Mouse (Mus musculus) heart, adult 2 months (tissue): ENCODE data around the gene Ipo11. TPM values are rescaled to one million over a fixed set of nuclear protein-coding genes. Genes with fewer than 3 reads are reported as not detected.
A peak's percentile ranks its signal among the peaks of the same experiment; 100 is the strongest.

Experiments
- DNase-seq, 2 experiments: peaks; one replicate each; pipeline ENCODE4 v3.0.0; 2021
- H3K27ac ChIP-seq: fragments of 200-600 bp; 2 replicates; pipeline ENCODE4 v1.8.1; 2022
- H3K27me3 ChIP-seq: fragments of 200-500 bp; 2 replicates; pipeline ENCODE4 v1.6.1; 2012; ENCODE audit warnings: mild to moderate bottlenecking, low read length, inconsistent platforms, mixed read lengths; ENCODE audit not compliant: control insufficient read depth, insufficient read depth
- H3K36me3 ChIP-seq: fragments of 200-500 bp; 2 replicates; pipeline ENCODE4 v1.6.1; 2012; ENCODE audit warnings: low read length, inconsistent platforms; ENCODE audit not compliant: control insufficient read depth, insufficient read depth
- H3K4me1 ChIP-seq: fragments of 200-500 bp; 2 replicates; pipeline ENCODE4 v1.6.1; 2011; ENCODE audit warnings: low read length; ENCODE audit not compliant: control insufficient read depth, insufficient read depth
- H3K4me3 ChIP-seq: fragments of 200-600 bp; 2 replicates; pipeline ENCODE4 v1.8.1; 2022
- H3K79me2 ChIP-seq: fragments of 200-500 bp; replicated peaks from 2 replicates; pipeline ENCODE4 v1.6.1; 2012; ENCODE audit warnings: mild to moderate bottlenecking, inconsistent platforms, low read length, moderate library complexity, mixed read lengths; ENCODE audit not compliant: control insufficient read depth, insufficient read depth
- H3K9ac ChIP-seq: fragments of 200-500 bp; 2 replicates; pipeline ENCODE4 v1.6.1; 2012; ENCODE audit warnings: low read depth, mild to moderate bottlenecking, control low read depth, inconsistent platforms, low read length, mixed read lengths
- CTCF ChIP-seq: fragments of 200-600 bp; IDR thresholded peaks from 2 replicates; pipeline ENCODE4 v1.8.1; 2022; ENCODE audit warnings: antibody characterized with exemption, mild to moderate bottlenecking, moderate library complexity
- EP300 ChIP-seq: fragments of 200-500 bp; IDR thresholded peaks from 2 replicates; pipeline ENCODE4 v1.6.1; 2011; ENCODE audit warnings: low read depth, low read length, control low read depth; ENCODE audit not compliant: insufficient read depth
- POLR2A ChIP-seq: fragments of 200-500 bp; IDR thresholded peaks from 2 replicates; pipeline ENCODE4 v1.6.1; 2011; ENCODE audit warnings: mild to moderate bottlenecking, low read depth, low read length, control low read depth; ENCODE audit not compliant: insufficient read depth
- WGBS: fragments of 180-500 bp; shearing (Covaris S2); methylation state at CpG from one replicate; pipeline ENCODE4 v1.1.7; 2018; 5-methylcytosine and 5-hydroxymethylcytosine counted together
- intact Hi-C: fragments of 180-260 bp; cut with DNase I; formaldehyde crosslinking; loops from one replicate; pipeline ENCODE4 v1.15.1; 2025
- long read RNA-seq: library from polyadenylated mRNA; stranded (forward); transcript quantifications from one replicate; pipeline ENCODE4 v2.0.0, GENCODE M21; 2021
- polyA plus RNA-seq: library from polyadenylated mRNA; depleted of rRNA; stranded (reverse); fragments of >200 nt; gene quantifications from 2 replicates; pipeline ENCODE4 v1.2.3, GENCODE M21; 2012; rRNA removed
- total RNA-seq, 2 experiments: library from RNA; stranded (reverse); gene quantifications; 2 replicates each; pipeline ENCODE4 v1.2.3; 2021

Ipo11 gene
- 10 to 100 TPM; 21.3 to 27.3 TPM for total RNA-seq
- polyA plus RNA-seq: 15.7 and 19.6 TPM in 2 replicates
- long read RNA-seq, full-length matches to known transcripts: 14 of 27 reads
- long read RNA-seq, partial matches to known transcripts: 10 of 27 reads
- long read RNA-seq, other reads (novel, unspliced or antisense): 3 of 27 reads

- TF ChIP-seq POLR2A: no peak; the same call in 1 of the 2 replicates
- TF ChIP-seq EP300: no peak
- WGBS: under 1% methylated on average over 84 of the region's 84 CpGs
- Histone ChIP-seq H3K27me3 (no peaks in the 10 kb centered on the region), H3K27ac (peak within 1 kb of the TSS; percentile 62), H3K4me3 (peak within 1 kb of the TSS; percentile 71), H3K9ac (peak within 1 kb of the TSS; percentile 84), H3K4me1 (no peaks in the 10 kb centered on the region), H3K79me2 (no peaks in the 10 kb centered on the region), H3K36me3 (no peaks in the 10 kb centered on the region)
- intact Hi-C loops: loop anchor here (1.0 kb wide), 1 partner anchor 13 kb away; no protein-coding TSS in a partner anchor
- peak; percentile 89 to 90 for DNase-seq
Observed at GRCm38 (mm10) chr13:106936256-106937137, at the start of gene Ipo11. Ipo11 (minus strand) TSS chr13:106936958.

DNA sequence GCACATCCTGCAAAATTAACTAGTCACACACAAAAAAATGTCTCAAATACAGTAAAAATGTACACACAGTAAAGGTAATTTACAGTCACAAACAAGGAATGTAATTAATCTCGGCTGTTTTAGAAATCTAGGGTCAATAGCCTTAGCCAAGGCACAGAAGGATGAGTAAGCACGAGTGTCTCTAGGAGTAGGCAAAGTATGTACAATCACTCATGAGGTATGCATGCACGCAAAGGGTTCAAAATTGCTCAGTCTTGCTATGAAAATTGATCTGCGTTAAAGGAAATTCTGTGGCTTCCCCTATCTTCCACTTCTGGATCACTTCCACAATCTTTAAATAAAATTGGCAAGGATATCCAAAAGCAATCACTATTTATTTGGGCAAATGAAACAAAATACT, 24.7 kb upstream of the Ipo11 start:
- Histone ChIP-seq H3K27me3 (no peaks in the 10 kb centered on the region), H3K4me1 (no peaks in the 10 kb centered on the region), H3K27ac (no peak overlapping the region), H3K4me3 (no peak overlapping the region), H3K9ac (no peak overlapping the region), H3K36me3 (no peaks in the 10 kb centered on the region; the same call in 1 of the 2 replicates), H3K79me2 (no peaks in the 10 kb centered on the region)
- WGBS: 80% methylated on average over 4 of the region's 4 CpGs
- no peak for DNase-seq
- intact Hi-C loops: no loop called here
- TF ChIP-seq POLR2A: no peak
- no peak for TF ChIP-seq EP300
- TF ChIP-seq CTCF: no peak

DNA sequence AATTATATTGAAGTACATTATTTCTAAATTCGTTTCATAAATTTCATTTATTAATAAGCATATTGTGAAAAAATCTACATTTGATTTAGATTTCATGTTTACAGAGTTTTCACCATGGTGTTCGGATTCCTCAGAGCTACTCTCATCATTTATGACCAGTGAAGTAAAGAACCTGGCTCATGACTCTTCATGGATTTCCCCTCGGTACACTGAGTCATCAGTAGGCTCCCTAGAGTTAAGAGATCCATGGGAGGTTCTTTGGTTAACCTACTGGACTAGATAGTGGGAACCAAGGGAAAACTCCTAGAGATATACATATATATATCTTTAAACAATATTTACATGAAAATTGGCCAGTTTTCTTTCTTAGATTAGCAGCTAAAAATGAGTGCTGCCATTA, 23.8 kb upstream of the Ipo11 start:
- Histone ChIP-seq H3K27me3 (no peaks in the 10 kb centered on the region), H3K9ac (no peak overlapping the region), H3K79me2 (no peaks in the 10 kb centered on the region), H3K4me1 (no peaks in the 10 kb centered on the region), H3K4me3 (no peak overlapping the region), H3K27ac (no peak overlapping the region), H3K36me3 (no peaks in the 10 kb centered on the region; the same call in 1 of the 2 replicates)
- TF ChIP-seq CTCF (no peak), POLR2A (no peak), EP300 (no peak)
- 88% methylated on average over 3 of the region's 3 CpGs for WGBS
- intact Hi-C loops: no loop called here
- DNase-seq: no peak

- intact Hi-C loops: no loop called here
- DNase-seq: no peak
- 78% methylated on average over 3 of the region's 3 CpGs for WGBS
- H3K27me3 ChIP-seq: no peaks in the 10 kb centered on the region
- H3K4me1 ChIP-seq: no peaks in the 10 kb centered on the region
- peaks cover 3% of the 10 kb centered on the region for H3K36me3 ChIP-seq
- H3K9ac ChIP-seq: no peak overlapping the region
- TF ChIP-seq POLR2A (no peak), CTCF (no peak), EP300 (no peak)
- no peak overlapping the region for H3K27ac ChIP-seq
- H3K79me2 ChIP-seq: no peaks in the 10 kb centered on the region
- H3K4me3 ChIP-seq: no peak overlapping the region
Observed at GRCm38 (mm10) chr13:106958286-106958685, 21.5 kb upstream of the Ipo11 start.

GRCm38 (mm10) chr13:106957554-106957953, 20.8 kb upstream of the Ipo11 start:
- Histone ChIP-seq H3K79me2 (no peaks in the 10 kb centered on the region), H3K4me1 (no peaks in the 10 kb centered on the region), H3K27ac (no peak overlapping the region), H3K9ac (no peak overlapping the region), H3K4me3 (no peak overlapping the region), H3K36me3 (peaks cover 3% of the 10 kb centered on the region), H3K27me3 (no peaks in the 10 kb centered on the region)
- intact Hi-C loops: no loop called here
- DNase-seq: no peak
- 84% methylated on average over 4 of the region's 4 CpGs for WGBS
- TF ChIP-seq CTCF (no peak), POLR2A (no peak), EP300 (no peak)

DNA sequence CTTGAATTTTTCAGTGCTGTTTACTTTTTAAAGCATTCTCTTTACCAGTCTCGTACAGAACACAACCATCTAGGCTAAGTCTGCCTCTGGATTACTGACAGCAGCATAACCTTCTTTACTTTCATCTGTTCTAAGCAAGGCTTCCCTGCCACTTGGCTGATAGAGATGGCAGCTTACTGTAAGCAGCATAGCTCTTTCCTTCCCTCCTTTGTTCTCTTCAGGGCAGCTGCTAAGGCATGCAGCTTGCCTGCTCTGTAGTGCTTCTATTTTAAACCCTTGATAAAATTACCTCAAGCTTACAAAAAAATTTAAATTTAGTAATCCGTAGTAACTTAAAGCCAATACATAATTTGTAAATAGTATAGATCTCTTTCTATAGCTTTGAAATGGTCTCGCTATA, 18.1 kb upstream of the Ipo11 start:
- H3K9ac ChIP-seq: no peak overlapping the region
- no peak for DNase-seq
- H3K27me3 ChIP-seq: no peaks in the 10 kb centered on the region
- H3K36me3 ChIP-seq: peaks cover 3% of the 10 kb centered on the region
- no peaks in the 10 kb centered on the region for H3K79me2 ChIP-seq
- H3K27ac ChIP-seq: no peak overlapping the region
- H3K4me1 ChIP-seq: no peaks in the 10 kb centered on the region
- intact Hi-C loops: no loop called here
- no peak overlapping the region for H3K4me3 ChIP-seq
- no peak for TF ChIP-seq EP300
- no peak for TF ChIP-seq POLR2A
- no peak for TF ChIP-seq CTCF
- 70% methylated on average over 3 of the region's 3 CpGs for WGBS
